Mouse (Mus musculus) thymus, adult 2 months (tissue): ENCODE measurements around the gene Chn2.

Experiments used
- CTCF ChIP-seq: fragments of 200-500 bp; IDR thresholded peaks from 2 replicates; pipeline ENCODE4 v1.5.1; 2012; ENCODE audit warnings: mild to moderate bottlenecking, control low read depth, low read length, moderate library complexity, borderline replicate concordance; ENCODE audit not compliant: control insufficient read depth, poor library complexity, insufficient read depth; ENCODE audit errors: extremely low read depth
- POLR2A ChIP-seq: fragments of 200-500 bp; IDR thresholded peaks from 2 replicates; pipeline ENCODE4 v1.6.1; 2012; ENCODE audit warnings: mild to moderate bottlenecking, low read length, control low read depth, moderate library complexity; ENCODE audit not compliant: control insufficient read depth, poor library complexity, insufficient read depth; ENCODE audit errors: extremely low read depth

GRCm38 (mm10) chr6:54297231-54297630, 257.9 kb downstream of the Chn2 start:
- no peak for TF ChIP-seq POLR2A
- no peak for TF ChIP-seq CTCF
